Mouse (Mus musculus) forebrain, embryonic 13.5 days (tissue): ENCODE measurements around the gene Epb41. TPM values are rescaled to one million over a fixed set of nuclear protein-coding genes. Genes with fewer than 3 reads are reported as not detected.

Source experiments
- ATAC-seq: fragments of 200-750 bp; cut with Nextera tagmentation; 2 replicates; pipeline ENCODE4 v1.8.0; 2017
- H3K27ac ChIP-seq: fragments of 300-500 bp; sonication (generic); 2 replicates; pipeline ENCODE4 v1.5.1; 2015; ENCODE audit warnings: inconsistent platforms, mild to moderate bottlenecking, moderate library complexity
- H3K27me3 ChIP-seq: fragments of 300-500 bp; sonication (generic); 2 replicates; pipeline ENCODE4 v1.6.1; 2015; ENCODE audit warnings: mild to moderate bottlenecking, inconsistent platforms
- H3K36me3 ChIP-seq: fragments of 300-500 bp; sonication (generic); 2 replicates; pipeline ENCODE4 v1.6.1; 2015; ENCODE audit warnings: mild to moderate bottlenecking, inconsistent platforms; ENCODE audit not compliant: poor library complexity, severe bottlenecking
- H3K4me1 ChIP-seq: fragments of 300-500 bp; sonication (generic); 2 replicates; pipeline ENCODE4 v1.6.1; 2015; ENCODE audit warnings: inconsistent platforms
- H3K4me2 ChIP-seq: fragments of 300-500 bp; sonication (generic); 2 replicates; pipeline ENCODE4 v1.6.1; 2015; ENCODE audit warnings: inconsistent platforms, mild to moderate bottlenecking, moderate library complexity
- H3K4me3 ChIP-seq: fragments of 300-500 bp; sonication (generic); 2 replicates; pipeline ENCODE4 v1.5.1; 2015; ENCODE audit warnings: mild to moderate bottlenecking, inconsistent platforms
- H3K9ac ChIP-seq: fragments of 300-500 bp; sonication (generic); 2 replicates; pipeline ENCODE4 v1.6.1; 2015; ENCODE audit warnings: mild to moderate bottlenecking, inconsistent platforms
- H3K9me3 ChIP-seq: fragments of 300-500 bp; sonication (generic); replicated peaks from 2 replicates; pipeline ENCODE4 v1.6.1; 2016; ENCODE audit warnings: inconsistent platforms
- WGBS: fragments of 180-500 bp; shearing (Covaris S2); methylation state at CpG from one replicate; pipeline ENCODE4 v1.1.7; 2015; 5-methylcytosine and 5-hydroxymethylcytosine counted together
- polyA plus RNA-seq: library from polyadenylated mRNA; unstranded; fragments of >200 nt; fragmentation: Nextera tagmentation; extraction: Ambion mirVana; gene quantifications from 2 replicates; pipeline ENCODE4 v1.2.1, GENCODE M21; 2015

Gene Epb41
- polyA plus RNA-seq, 1 experiment from 2014 or later, result 75.0 TPM

DNA sequence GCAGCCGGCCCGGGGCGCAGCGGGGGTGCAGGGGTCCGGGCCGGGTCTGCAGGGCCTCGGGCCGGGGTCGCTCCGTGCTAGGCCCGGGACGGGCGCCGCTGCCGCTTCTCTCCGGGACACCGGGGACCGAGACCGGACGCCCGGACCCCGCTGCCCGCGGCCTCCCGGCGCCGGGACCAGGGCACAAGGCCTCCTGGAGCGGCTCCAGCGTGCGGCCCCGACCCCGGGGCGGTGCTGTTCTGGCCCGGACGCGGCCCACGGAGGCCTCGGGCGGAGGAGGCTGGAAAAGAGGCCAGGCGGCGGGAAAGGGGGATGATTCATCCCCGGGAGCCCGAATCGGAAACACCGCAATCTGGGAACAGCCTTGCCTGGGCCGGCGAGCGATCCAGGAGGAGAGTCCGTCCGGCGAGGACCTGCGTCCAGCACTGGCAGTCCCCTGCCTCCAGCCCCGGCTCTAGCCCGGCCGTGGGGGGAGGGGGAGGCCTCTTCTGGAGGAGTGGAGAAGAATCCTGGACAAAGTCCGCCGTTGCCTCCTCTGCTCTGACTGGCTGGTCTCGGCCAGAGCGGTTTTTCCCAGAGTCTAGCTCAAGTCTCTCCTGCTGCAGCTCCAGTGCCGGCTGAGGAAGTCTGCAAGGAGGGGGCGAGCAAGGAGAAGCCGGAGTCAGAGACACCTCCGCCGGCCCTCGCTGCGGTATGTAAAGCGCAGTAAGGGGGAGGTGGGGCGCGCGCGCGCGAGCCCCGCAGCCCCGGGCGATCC, 154.3 kb downstream of the Epb41 start:
- no peaks in the 10 kb centered on the region for H3K9me3 ChIP-seq
- no peak for ATAC-seq
- under 1% methylated on average over 43 of the region's 76 CpGs for WGBS
- H3K4me1 ChIP-seq, result peaks cover 47% of the 10 kb centered on the region
- H3K4me2 ChIP-seq, result peak overlapping the region; percentile 67
- H3K36me3 ChIP-seq, result peaks cover 21% of the 10 kb centered on the region
- H3K27me3 ChIP-seq, result peaks cover 96% of the 10 kb centered on the region
- peak overlapping the region; percentile 42 for H3K4me3 ChIP-seq
- H3K27ac ChIP-seq, result no peak overlapping the region
- H3K9ac ChIP-seq, result peak overlapping the region; percentile 57; the same call in 1 of the 2 replicates

DNA sequence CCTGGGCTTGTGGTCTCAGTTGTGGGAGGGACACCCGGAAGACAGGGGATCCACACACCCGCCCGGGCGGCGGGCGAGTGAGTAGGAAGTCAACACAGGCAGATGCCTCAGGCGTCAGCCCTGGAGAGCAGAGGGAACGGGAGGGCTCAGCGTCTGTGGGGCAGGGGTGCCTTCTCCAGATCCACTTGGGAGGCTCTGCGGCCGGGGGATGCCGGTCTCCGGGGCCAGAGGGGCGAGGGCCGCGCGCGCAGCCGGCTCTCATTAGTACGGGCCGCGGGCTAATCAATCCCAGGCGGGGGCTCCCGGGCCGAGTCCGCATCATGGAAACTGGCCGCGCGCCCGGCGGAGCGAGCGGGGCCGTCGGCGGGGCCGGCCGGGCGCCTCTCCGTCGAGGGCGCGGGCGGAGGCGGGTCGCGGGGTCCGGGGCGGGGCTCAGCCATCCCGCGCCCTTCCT, 155.0 kb downstream of the Epb41 start:
- H3K4me1 ChIP-seq, result peaks cover 53% of the 10 kb centered on the region
- ATAC-seq, result no peak
- no peak overlapping the region for H3K9ac ChIP-seq

DNA sequence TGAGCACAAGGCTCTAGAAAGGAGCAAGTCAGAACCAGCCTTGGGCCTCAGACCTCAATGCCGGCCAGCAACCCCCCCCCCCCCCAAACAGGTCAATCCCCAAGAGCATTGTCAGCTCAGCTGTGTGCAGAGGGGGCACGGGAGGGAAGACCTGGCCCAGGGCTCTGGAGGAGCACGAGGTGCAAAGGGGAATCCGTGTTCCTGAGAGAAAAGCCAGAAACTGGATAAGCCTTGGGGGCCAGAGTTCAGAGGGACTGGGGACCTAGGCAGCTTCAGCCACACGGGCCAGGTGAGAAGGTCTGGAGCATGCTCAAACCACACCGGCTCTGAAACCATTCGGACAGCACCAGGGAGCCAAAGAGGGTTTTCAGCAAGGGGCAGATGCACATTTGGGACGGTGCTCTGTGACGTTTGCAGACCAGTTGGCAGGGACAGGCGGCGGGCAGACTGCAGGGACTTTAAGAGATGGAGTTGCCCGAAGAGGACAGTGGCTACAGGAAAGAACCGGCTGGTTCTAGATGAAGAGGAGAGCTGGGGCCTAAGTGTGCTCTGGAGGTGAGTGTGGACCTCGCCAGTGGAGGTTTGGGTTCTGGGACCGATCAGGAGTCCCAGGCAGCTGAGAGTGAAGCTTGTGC, 155.5 kb downstream of the Epb41 start:
- peaks cover 10% of the 10 kb centered on the region for H3K36me3 ChIP-seq
- H3K9me3 ChIP-seq, result no peaks in the 10 kb centered on the region
- H3K4me3 ChIP-seq, result no peak overlapping the region
- no peak overlapping the region for H3K9ac ChIP-seq
- peaks cover 54% of the 10 kb centered on the region for H3K4me1 ChIP-seq
- no peak overlapping the region for H3K4me2 ChIP-seq
- no peak for ATAC-seq
- WGBS, result 11% methylated on average over 15 of the region's 15 CpGs
- H3K27me3 ChIP-seq, result peaks cover 98% of the 10 kb centered on the region
- no peak overlapping the region for H3K27ac ChIP-seq

More for the DNA sequence above, 155.0 kb downstream of the Epb41 start:
- 2% methylated on average over 40 of the region's 51 CpGs for WGBS
- peak overlapping the region; percentile 42 for H3K4me3 ChIP-seq
- no peaks in the 10 kb centered on the region for H3K9me3 ChIP-seq
- H3K4me2 ChIP-seq, result peak overlapping the region; percentile 67
- H3K27me3 ChIP-seq, result peaks cover 97% of the 10 kb centered on the region
- H3K36me3 ChIP-seq, result peaks cover 15% of the 10 kb centered on the region
- H3K27ac ChIP-seq, result no peak overlapping the region

DNA sequence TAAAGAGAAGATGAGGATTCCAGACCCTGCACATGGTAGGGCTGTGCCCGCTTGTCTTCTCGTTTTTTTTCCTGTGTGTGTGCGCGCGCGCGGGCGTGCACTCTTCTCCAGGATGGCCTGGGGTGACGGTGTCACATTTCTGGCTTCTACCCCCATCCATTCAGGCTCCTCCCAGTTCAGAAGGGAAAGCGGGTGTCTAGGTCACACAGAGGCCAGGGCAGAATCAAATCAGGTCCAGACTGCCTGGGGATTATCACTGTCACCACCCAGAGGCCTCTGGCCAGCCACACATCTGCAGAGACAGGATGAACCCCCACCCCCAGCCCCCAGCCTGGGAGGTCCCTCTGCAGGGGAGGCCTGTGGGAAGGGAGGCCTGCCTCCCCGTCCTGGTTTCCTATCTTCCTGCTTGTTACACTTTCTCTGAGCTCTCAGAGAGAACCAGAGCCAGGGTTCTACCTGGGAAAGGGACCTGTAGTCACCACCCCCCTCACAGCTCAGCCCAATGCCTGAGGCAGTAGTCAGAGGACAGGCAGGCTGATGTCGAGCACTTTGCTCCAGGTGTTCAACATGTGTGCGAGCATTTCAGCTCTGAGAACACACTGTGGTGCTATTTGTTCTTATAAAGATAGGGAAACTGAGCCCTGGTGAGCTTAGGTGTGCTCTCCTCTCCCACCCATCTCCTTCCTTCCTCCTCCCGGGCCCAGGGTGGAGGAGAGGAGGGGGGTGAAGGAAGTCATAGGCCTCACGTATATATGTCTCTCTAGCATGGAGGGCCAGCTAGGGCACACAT, 156.2 kb downstream of the Epb41 start:
- no peak overlapping the region for H3K4me2 ChIP-seq
- H3K4me1 ChIP-seq, result peaks cover 47% of the 10 kb centered on the region
- peaks cover 99% of the 10 kb centered on the region for H3K27me3 ChIP-seq
- H3K27ac ChIP-seq, result no peak overlapping the region
- H3K9ac ChIP-seq, result no peak overlapping the region
- ATAC-seq, result no peak
- H3K36me3 ChIP-seq, result peaks cover 3% of the 10 kb centered on the region; the same call in 1 of the 2 replicates
- 12% methylated on average over 15 of the region's 15 CpGs for WGBS
- H3K9me3 ChIP-seq, result no peaks in the 10 kb centered on the region
- H3K4me3 ChIP-seq, result no peak overlapping the region

DNA sequence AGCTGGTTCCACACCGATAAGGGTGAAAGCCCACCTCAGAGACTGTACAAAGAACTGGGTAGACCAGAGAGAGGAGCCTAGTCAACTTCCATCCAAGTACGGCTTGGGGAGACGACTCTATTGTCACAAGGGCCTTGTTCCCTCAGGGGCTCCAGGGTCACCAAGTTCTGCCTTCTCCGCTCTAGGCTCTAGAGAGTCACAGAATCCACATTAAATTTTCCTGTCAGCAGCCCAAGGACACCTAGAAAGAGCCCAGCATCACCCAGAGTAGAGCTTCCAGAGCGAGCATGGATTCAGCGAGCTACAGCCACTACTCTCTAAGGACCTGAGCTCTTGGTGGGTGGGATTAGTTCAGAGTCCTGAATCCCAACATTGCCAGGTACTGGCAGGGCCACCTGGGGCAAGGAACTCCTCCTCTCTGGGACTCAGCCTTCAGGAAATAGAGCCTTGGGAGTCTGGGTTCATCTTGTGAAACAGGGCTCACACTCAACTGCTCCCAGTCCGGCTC, 157.0 kb downstream of the Epb41 start:
- peaks cover 99% of the 10 kb centered on the region for H3K27me3 ChIP-seq
- no peaks in the 10 kb centered on the region for H3K9me3 ChIP-seq
- no peak overlapping the region for H3K4me2 ChIP-seq
- H3K27ac ChIP-seq, result no peak overlapping the region
- no peak overlapping the region for H3K4me3 ChIP-seq
- no peak for ATAC-seq
- no peak overlapping the region for H3K9ac ChIP-seq
- H3K4me1 ChIP-seq, result peaks cover 43% of the 10 kb centered on the region
- 57% methylated on average over 7 of the region's 7 CpGs for WGBS
- H3K36me3 ChIP-seq, result no peaks in the 10 kb centered on the region; the same call in 1 of the 2 replicates

DNA sequence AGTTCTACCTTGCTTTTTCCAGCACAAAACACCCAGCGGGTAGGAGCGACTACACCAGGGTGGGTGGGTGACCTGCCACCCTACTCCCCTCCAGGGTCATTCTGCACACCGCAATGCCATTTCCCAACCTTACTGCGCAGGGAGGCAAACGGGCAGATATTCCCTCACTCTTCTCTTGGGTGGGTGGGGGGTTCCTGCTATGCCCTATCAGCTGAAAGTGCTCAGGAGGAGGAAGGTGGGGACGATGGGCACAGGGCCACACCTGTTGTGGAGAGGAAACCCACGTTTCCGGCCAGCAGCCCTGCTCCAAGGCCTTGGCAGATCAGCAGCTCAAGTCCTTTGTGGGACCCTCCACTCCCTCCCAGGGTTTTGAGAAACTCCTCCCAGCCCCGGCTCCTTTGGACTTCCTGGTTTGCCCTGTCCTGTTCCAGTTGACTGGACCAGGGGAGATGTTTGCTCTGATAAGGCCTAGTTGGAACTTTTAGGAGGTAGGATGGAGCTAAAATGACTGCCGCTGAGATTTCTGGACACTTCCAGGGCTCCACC, 158.0 kb downstream of the Epb41 start:
- no peak overlapping the region for H3K9ac ChIP-seq
- no peak overlapping the region for H3K4me3 ChIP-seq
- peaks cover 99% of the 10 kb centered on the region for H3K27me3 ChIP-seq
- H3K9me3 ChIP-seq, result no peaks in the 10 kb centered on the region
- H3K27ac ChIP-seq, result no peak overlapping the region
- WGBS, result 79% methylated on average over 10 of the region's 10 CpGs
- H3K4me2 ChIP-seq, result no peak overlapping the region
- H3K4me1 ChIP-seq, result peaks cover 40% of the 10 kb centered on the region
- no peaks in the 10 kb centered on the region for H3K36me3 ChIP-seq
- no peak for ATAC-seq

DNA sequence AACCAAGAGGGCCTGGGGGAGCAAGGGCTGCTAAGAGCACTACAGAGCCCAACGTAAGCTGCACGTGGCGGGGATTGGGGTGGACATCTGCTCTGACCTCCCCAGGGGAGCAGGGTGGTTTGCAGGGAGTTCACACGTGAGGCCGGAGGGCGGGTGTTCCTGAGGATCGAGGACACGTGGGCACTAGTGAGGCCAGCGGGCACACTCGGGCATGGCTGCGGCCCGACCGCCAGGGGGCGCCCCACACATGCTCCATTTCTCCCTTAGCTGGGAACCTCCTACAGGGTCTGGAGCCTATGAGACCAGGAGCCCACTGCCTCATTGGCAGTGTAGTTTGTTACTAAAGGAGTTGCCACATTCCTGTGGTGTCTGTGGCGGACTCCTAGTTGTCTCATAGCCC, 158.7 kb downstream of the Epb41 start:
- H3K27me3 ChIP-seq, result peaks cover 99% of the 10 kb centered on the region
- 0 out of 2 replicates have a peak overlapping the region, but pooled peaks have one; percentile 10 for H3K4me2 ChIP-seq
- WGBS, result 8% methylated on average over 12 of the region's 15 CpGs
- peaks cover 33% of the 10 kb centered on the region for H3K4me1 ChIP-seq
- H3K9me3 ChIP-seq, result no peaks in the 10 kb centered on the region
- H3K4me3 ChIP-seq, result no peak overlapping the region
- no peak overlapping the region for H3K27ac ChIP-seq
- 0 out of 2 replicates have a peak, but pooled peaks have one; percentile 52 for ATAC-seq
- H3K9ac ChIP-seq, result no peak overlapping the region
- H3K36me3 ChIP-seq, result no peaks in the 10 kb centered on the region

DNA sequence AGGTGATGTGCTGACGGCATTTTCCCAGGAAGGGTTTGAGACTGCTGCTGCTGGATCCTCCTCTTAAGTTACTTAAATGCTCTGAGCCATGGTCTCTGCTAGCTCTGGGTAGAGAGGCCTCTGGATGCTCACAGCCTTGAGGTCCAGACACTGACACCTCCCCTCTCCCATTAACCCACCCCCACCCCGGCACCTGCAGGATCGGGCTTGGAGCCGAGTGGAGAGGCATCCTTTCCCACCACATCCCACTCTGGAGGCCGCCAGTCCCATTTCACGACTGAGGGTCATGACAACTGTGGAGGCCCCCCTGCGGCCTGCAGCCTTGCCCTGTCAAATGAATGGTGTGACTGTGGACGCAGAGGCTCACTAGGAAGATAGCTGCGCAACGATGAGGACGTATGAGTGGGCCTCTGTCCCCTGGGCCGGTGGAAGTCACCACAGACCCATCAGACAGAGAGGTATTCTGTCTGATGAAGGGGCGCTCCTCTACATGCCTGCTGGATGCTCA, 159.2 kb downstream of the Epb41 start:
- H3K4me1 ChIP-seq, result peaks cover 28% of the 10 kb centered on the region
- no peak overlapping the region for H3K9ac ChIP-seq
- H3K4me2 ChIP-seq, result peak overlapping the region; percentile 60; the same call in 1 of the 2 replicates
- 21% methylated on average over 13 of the region's 13 CpGs for WGBS
- no peak for ATAC-seq
- no peaks in the 10 kb centered on the region for H3K9me3 ChIP-seq
- no peak overlapping the region for H3K27ac ChIP-seq
- no peaks in the 10 kb centered on the region for H3K36me3 ChIP-seq
- H3K4me3 ChIP-seq, result peak overlapping the region; percentile 29; the same call in 1 of the 2 replicates
- H3K27me3 ChIP-seq, result peaks cover 93% of the 10 kb centered on the region

DNA sequence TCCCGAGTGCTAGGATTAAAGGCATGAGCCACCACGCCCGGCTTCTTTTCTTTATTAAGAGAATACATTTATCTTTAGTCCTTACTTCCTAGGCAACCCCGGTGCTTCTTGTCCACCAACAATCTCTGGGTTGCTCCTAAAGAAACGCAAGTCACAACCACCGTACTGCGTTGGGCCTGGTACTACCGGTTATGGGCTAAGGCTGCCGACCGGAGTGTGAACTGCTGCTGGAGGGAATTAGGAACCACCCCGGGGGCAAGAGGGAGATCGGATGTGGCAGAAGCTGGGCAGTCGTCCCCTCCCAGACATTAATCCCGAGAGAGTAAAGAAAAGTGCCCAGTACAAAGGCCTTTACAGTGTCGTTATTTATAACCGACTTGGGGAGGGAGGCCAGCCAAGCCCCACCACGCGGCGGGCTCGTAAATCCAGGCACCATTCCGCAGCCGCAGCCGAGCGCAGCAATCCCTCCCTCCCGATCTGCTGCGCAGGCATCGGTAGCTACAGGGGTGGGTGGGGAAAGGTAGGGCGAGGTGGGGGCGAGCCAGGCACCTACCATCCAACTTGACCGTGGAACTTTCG, 160.1 kb downstream of the Epb41 start:
- ATAC-seq, result no peak
- Histone ChIP-seq H3K9me3 (no peaks in the 10 kb centered on the region), H3K27ac (no peak overlapping the region), H3K4me2 (peak overlapping the region; percentile 60), H3K4me3 (peak overlapping the region; percentile 29), H3K36me3 (no peaks in the 10 kb centered on the region), H3K27me3 (peaks cover 84% of the 10 kb centered on the region), H3K4me1 (peaks cover 25% of the 10 kb centered on the region), H3K9ac (peak overlapping the region; percentile 48)
- under 1% methylated on average over 31 of the region's 31 CpGs for WGBS

DNA sequence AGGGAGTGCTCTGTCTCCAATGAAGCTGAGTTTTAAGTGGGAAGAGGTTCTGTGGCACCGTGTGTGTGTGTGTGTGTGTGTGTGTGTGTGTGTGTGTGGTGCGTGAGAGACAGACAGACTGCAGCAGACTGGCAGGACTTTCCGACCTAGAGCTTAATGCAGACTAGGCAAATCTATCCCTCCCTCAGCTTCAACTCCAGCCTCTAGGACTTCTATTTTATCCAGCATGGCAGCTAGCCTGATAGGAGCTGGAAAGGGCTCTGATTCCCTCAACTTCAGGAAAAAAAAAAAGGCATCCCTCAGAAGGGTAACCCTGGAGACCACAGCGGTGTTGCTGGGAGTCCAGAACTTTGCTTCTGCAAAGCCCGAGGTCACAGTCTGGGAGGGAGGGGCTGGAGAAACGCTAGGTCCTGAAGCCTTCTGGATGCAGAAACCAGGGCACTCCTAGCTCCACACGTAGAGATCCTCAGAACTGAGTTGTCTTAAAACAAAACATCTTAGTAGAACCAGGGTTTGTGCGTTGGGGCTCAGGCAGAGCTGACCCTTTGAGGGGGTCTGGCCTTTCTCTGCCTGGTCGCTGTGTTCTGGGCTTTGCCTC, 161.0 kb downstream of the Epb41 start:
- H3K4me2 ChIP-seq, result no peak overlapping the region
- WGBS, result 6% methylated on average over 9 of the region's 9 CpGs
- no peak overlapping the region for H3K4me3 ChIP-seq
- peaks cover 76% of the 10 kb centered on the region for H3K27me3 ChIP-seq
- H3K9me3 ChIP-seq, result no peaks in the 10 kb centered on the region
- peaks cover 23% of the 10 kb centered on the region for H3K4me1 ChIP-seq
- H3K36me3 ChIP-seq, result no peaks in the 10 kb centered on the region
- H3K9ac ChIP-seq, result no peak overlapping the region
- ATAC-seq, result no peak
- H3K27ac ChIP-seq, result no peak overlapping the region

DNA sequence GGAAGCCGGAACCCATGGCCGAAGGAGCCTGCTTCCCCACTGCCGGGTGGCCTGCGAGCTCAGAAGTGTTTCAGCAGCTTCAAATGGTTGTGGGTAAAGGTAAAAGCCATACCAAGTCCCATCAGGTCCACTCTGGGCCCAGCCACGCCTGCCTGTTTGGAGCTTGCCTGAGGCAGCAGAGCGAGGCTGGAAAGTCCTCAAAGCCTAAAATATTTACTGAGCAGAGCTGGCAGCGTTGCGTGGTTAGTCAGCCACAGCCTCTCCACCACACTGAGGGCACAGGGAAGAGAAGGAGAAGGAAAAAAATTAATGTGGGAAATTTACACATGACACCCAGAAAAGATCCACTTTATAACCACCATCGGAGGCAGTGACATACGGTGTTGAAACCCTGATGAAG, 161.6 kb downstream of the Epb41 start:
- peaks cover 70% of the 10 kb centered on the region for H3K27me3 ChIP-seq
- WGBS, result 61% methylated on average over 10 of the region's 10 CpGs

More for the DNA sequence above, 161.6 kb downstream of the Epb41 start:
- H3K27ac ChIP-seq, result no peak overlapping the region
- H3K36me3 ChIP-seq, result no peaks in the 10 kb centered on the region
- ATAC-seq, result no peak
- H3K4me3 ChIP-seq, result no peak overlapping the region
- no peak overlapping the region for H3K4me2 ChIP-seq
- H3K9me3 ChIP-seq, result no peaks in the 10 kb centered on the region
- H3K9ac ChIP-seq, result no peak overlapping the region
- H3K4me1 ChIP-seq, result peaks cover 23% of the 10 kb centered on the region
